Mouse (Mus musculus): ENCODE measurements around the gene Arhgef26. TPM values are rescaled to one million over a fixed set of nuclear protein-coding genes. Genes with fewer than 3 reads are reported as not detected.

Arhgef26 gene
- polyA plus RNA-seq, 1 experiment = 0.83 TPM

GRCm38 (mm10) chr3:62404477-62405246 lies 66.5 kb downstream of the Arhgef26 start:
- Histone ChIP-seq H3K4me3 (ENCODE audit: insufficient read depth, low read depth, low read length) (no peak overlapping the region), H3K27ac (replicated peaks; ENCODE audit: low read depth, low read length) (no peak overlapping the region), H3K4me1 (ENCODE audit: control insufficient read depth, insufficient read depth, insufficient read length, low read length) (no peaks in the 10 kb centered on the region)

GRCm38 (mm10) chr3:62409555-62410182 lies 71.5 kb downstream of the Arhgef26 start:
- no peaks in the 10 kb centered on the region for H3K4me1 ChIP-seq (ENCODE audit: control insufficient read depth, insufficient read depth, insufficient read length, low read length)
- H3K4me3 ChIP-seq (ENCODE audit: insufficient read depth, low read depth, low read length) = no peak overlapping the region

GRCm38 (mm10) chr3:62410491-62410890 lies 72.3 kb downstream of the Arhgef26 start:
- Histone ChIP-seq H3K27ac (replicated peaks; ENCODE audit: low read depth, low read length) (no peak overlapping the region), H3K4me3 (ENCODE audit: insufficient read depth, low read depth, low read length) (no peak overlapping the region), H3K4me1 (ENCODE audit: control insufficient read depth, insufficient read depth, insufficient read length, low read length) (no peaks in the 10 kb centered on the region)

More at GRCm38 (mm10) chr3:62409555-62410182, 71.5 kb downstream of the Arhgef26 start:
- H3K27ac ChIP-seq (replicated peaks; ENCODE audit: low read depth, low read length) = no peak overlapping the region

- H3K4me1 ChIP-seq (ENCODE audit: control insufficient read depth, insufficient read depth, insufficient read length, low read length) = no peaks in the 10 kb centered on the region
- H3K27ac ChIP-seq (replicated peaks; ENCODE audit: low read depth, low read length) = no peak overlapping the region
- H3K4me3 ChIP-seq (ENCODE audit: insufficient read depth, low read depth, low read length) = no peak overlapping the region
Observed at GRCm38 (mm10) chr3:62412704-62413103, 74.6 kb downstream of the Arhgef26 start.

- Histone ChIP-seq H3K27ac (replicated peaks; ENCODE audit: low read depth, low read length) (no peak overlapping the region), H3K4me3 (ENCODE audit: insufficient read depth, low read depth, low read length) (no peak overlapping the region), H3K4me1 (ENCODE audit: control insufficient read depth, insufficient read depth, insufficient read length, low read length) (no peaks in the 10 kb centered on the region)
Observed at GRCm38 (mm10) chr3:62414926-62415325, 76.8 kb downstream of the Arhgef26 start.

GRCm38 (mm10) chr3:62417458-62417857 lies 79.3 kb downstream of the Arhgef26 start:
- no peak overlapping the region for H3K4me3 ChIP-seq (ENCODE audit: insufficient read depth, low read depth, low read length)
- no peak overlapping the region for H3K27ac ChIP-seq (replicated peaks; ENCODE audit: low read depth, low read length)
- no peaks in the 10 kb centered on the region for H3K4me1 ChIP-seq (ENCODE audit: control insufficient read depth, insufficient read depth, insufficient read length, low read length)

- Histone ChIP-seq H3K4me3 (ENCODE audit: insufficient read depth, low read depth, low read length) (no peak overlapping the region), H3K4me1 (ENCODE audit: control insufficient read depth, insufficient read depth, insufficient read length, low read length) (no peaks in the 10 kb centered on the region), H3K27ac (replicated peaks; ENCODE audit: low read depth, low read length) (no peak overlapping the region)
Observed at GRCm38 (mm10) chr3:62418387-62419138, 80.4 kb downstream of the Arhgef26 start.

GRCm38 (mm10) chr3:62433675-62434074 lies 95.5 kb downstream of the Arhgef26 start:
- H3K27ac ChIP-seq (replicated peaks; ENCODE audit: low read depth, low read length) = no peak overlapping the region
- no peak overlapping the region for H3K4me3 ChIP-seq (ENCODE audit: insufficient read depth, low read depth, low read length)
- no peaks in the 10 kb centered on the region for H3K4me1 ChIP-seq (ENCODE audit: control insufficient read depth, insufficient read depth, insufficient read length, low read length)

- Histone ChIP-seq H3K4me1 (ENCODE audit: control insufficient read depth, insufficient read depth, insufficient read length, low read length) (no peaks in the 10 kb centered on the region), H3K4me3 (ENCODE audit: insufficient read depth, low read depth, low read length) (no peak overlapping the region), H3K27ac (replicated peaks; ENCODE audit: low read depth, low read length) (no peak overlapping the region)
Observed at GRCm38 (mm10) chr3:62435923-62436322, 97.8 kb downstream of the Arhgef26 start.

GRCm38 (mm10) chr3:62440431-62440969 lies 102.4 kb downstream of the Arhgef26 start:
- Histone ChIP-seq H3K4me1 (ENCODE audit: control insufficient read depth, insufficient read depth, insufficient read length, low read length) (0 out of 2 replicates have a peak, but pooled peaks cover 2% of the 10 kb centered on the region), H3K27ac (replicated peaks; ENCODE audit: low read depth, low read length) (no peak overlapping the region), H3K4me3 (ENCODE audit: insufficient read depth, low read depth, low read length) (no peak overlapping the region)

GRCm38 (mm10) chr3:62443582-62444194 lies 105.5 kb downstream of the Arhgef26 start:
- Histone ChIP-seq H3K4me3 (ENCODE audit: insufficient read depth, low read depth, low read length) (no peak overlapping the region), H3K4me1 (ENCODE audit: control insufficient read depth, insufficient read depth, insufficient read length, low read length) (peaks cover 2% of the 10 kb centered on the region; the same call in 1 of the 2 replicates), H3K27ac (replicated peaks; ENCODE audit: low read depth, low read length) (no peak overlapping the region; the same call in 1 of the 2 replicates)

GRCm38 (mm10) chr3:62446271-62446670 lies 108.1 kb downstream of the Arhgef26 start:
- Histone ChIP-seq H3K4me3 (ENCODE audit: insufficient read depth, low read depth, low read length) (no peak overlapping the region), H3K27ac (replicated peaks; ENCODE audit: low read depth, low read length) (no peak overlapping the region), H3K4me1 (ENCODE audit: control insufficient read depth, insufficient read depth, insufficient read length, low read length) (peaks cover 2% of the 10 kb centered on the region; the same call in 1 of the 2 replicates)

GRCm38 (mm10) chr3:62447151-62447550 lies 109.0 kb downstream of the Arhgef26 start:
- Histone ChIP-seq H3K4me3 (ENCODE audit: insufficient read depth, low read depth, low read length) (no peak overlapping the region), H3K27ac (replicated peaks; ENCODE audit: low read depth, low read length) (no peak overlapping the region), H3K4me1 (ENCODE audit: control insufficient read depth, insufficient read depth, insufficient read length, low read length) (peaks cover 2% of the 10 kb centered on the region; the same call in 1 of the 2 replicates)

- Histone ChIP-seq H3K4me3 (ENCODE audit: insufficient read depth, low read depth, low read length) (no peak overlapping the region), H3K4me1 (ENCODE audit: control insufficient read depth, insufficient read depth, insufficient read length, low read length) (no peaks in the 10 kb centered on the region; the same call in 1 of the 2 replicates), H3K27ac (replicated peaks; ENCODE audit: low read depth, low read length) (no peak overlapping the region)
Observed at GRCm38 (mm10) chr3:62449871-62450496, 111.8 kb downstream of the Arhgef26 start.

Measured in brown adipose tissue, adult 24 weeks (tissue).